Mouse (Mus musculus): ENCODE data around the gene Tm6sf1. TPM values are rescaled to one million over a fixed set of nuclear protein-coding genes. Genes with fewer than 3 reads are reported as not detected.
A peak's percentile ranks its signal among the peaks of the same experiment; 100 is the strongest.

Tm6sf1 gene
- polyA plus RNA-seq, 1 experiment from 2014 or later: 14.3 TPM

DNA sequence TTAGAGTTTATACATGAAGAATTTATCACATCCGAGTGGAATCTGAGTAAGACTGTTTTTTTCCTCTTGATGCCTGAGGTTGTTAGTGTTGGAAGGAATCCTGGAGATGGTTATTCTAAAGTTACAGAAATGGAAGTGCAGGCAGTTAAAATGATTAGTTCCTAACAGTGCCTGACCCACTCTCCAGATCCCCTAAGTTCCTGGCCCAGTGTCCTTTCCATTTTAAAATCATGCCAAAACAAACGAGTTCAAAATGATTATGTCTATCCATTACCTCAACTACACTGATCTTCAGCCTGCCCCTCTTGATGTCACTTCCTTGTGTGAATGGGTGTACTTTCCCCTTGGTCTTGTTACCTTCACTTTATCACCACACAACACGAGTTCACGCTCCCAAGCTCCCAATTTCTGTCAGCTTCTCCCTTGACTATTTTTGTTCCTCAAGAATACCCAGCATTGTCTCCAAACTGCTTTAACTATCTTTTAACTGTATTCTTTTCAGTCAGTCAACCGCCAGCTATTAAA, 73.8 kb downstream of the Tm6sf1 start:
- Histone ChIP-seq H3K9ac (ENCODE audit: low read length) (peak overlapping the region; percentile 97), H3K4me2 (ENCODE audit: low read depth, low read length, severe bottlenecking) (peak overlapping the region; percentile 54), H3K27ac (ENCODE audit: low read depth, low read length) (no peak overlapping the region), H3K27me3 (ENCODE audit: control insufficient read depth, insufficient read depth, low read length) (no peaks in the 10 kb centered on the region), H3K36me3 (ENCODE audit: control insufficient read depth, insufficient read depth, low read length) (no peaks in the 10 kb centered on the region), H3K4me3 (ENCODE audit: low read depth, low read length) (peak overlapping the region; percentile 90), H3K4me1 (replicated peaks; ENCODE audit: control insufficient read depth, insufficient read depth, low read length) (peaks cover 8% of the 10 kb centered on the region; the same call in 1 of the 2 replicates), H3K9me3 (ENCODE audit: control insufficient read depth, low read length) (no peaks in the 10 kb centered on the region)
- ATAC-seq (replicated peaks; ENCODE audit: low FRiP score) (no peak), DNase-seq (ENCODE audit: low spot score) (no peak)
- 37% methylated on average over 5 of the region's 5 CpGs for WGBS

DNA sequence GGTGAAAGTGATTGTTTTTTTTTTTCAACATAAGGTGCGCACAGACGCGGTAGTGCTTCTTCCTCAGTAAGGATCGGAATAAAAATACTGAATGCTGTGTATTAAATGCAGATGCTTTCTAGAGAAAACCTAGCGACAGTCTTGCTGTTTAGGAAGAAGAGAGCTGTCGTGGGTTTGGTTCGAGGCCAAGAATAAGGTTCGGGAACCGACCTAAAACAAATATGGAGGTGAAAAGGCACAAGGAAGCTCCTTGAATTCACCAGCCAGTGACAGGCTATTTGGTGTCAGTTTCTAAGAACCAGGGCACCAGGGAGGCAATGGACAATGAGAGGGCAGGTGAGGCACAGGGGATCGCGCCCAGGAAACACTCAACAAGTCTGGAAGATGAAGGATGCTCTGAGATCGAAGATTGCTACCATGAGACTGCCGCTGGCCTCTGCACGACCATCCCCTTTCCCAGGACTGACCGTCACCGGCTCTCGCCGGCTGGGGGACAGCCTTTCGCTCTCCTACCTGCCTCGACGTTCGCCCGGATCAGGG, 74.3 kb downstream of the Tm6sf1 start:
- no peak for DNase-seq (ENCODE audit: low spot score)
- Histone ChIP-seq H3K9me3 (ENCODE audit: control insufficient read depth, low read length) (no peaks in the 10 kb centered on the region), H3K4me2 (ENCODE audit: low read depth, low read length, severe bottlenecking) (peak overlapping the region; percentile 54), H3K36me3 (ENCODE audit: control insufficient read depth, insufficient read depth, low read length) (no peaks in the 10 kb centered on the region), H3K27me3 (ENCODE audit: control insufficient read depth, insufficient read depth, low read length) (no peaks in the 10 kb centered on the region), H3K9ac (ENCODE audit: low read length) (peak overlapping the region; percentile 97), H3K4me1 (replicated peaks; ENCODE audit: control insufficient read depth, insufficient read depth, low read length) (peaks cover 8% of the 10 kb centered on the region; the same call in 1 of the 2 replicates), H3K4me3 (ENCODE audit: low read depth, low read length) (peak overlapping the region; percentile 90), H3K27ac (ENCODE audit: low read depth, low read length) (peak overlapping the region; percentile 90)
- ATAC-seq (replicated peaks; ENCODE audit: low FRiP score): no peak; the same call in 1 of the 2 replicates
- WGBS: 5% methylated on average over 23 of the region's 23 CpGs

- Histone ChIP-seq H3K36me3 (ENCODE audit: control insufficient read depth, insufficient read depth, low read length) (no peaks in the 10 kb centered on the region), H3K9me3 (ENCODE audit: control insufficient read depth, low read length) (no peaks in the 10 kb centered on the region), H3K4me3 (ENCODE audit: low read depth, low read length) (peak overlapping the region; percentile 90), H3K4me1 (replicated peaks; ENCODE audit: control insufficient read depth, insufficient read depth, low read length) (peaks cover 8% of the 10 kb centered on the region; the same call in 1 of the 2 replicates), H3K27ac (ENCODE audit: low read depth, low read length) (peak overlapping the region; percentile 90), H3K27me3 (ENCODE audit: control insufficient read depth, insufficient read depth, low read length) (no peaks in the 10 kb centered on the region), H3K9ac (ENCODE audit: low read length) (peak overlapping the region; percentile 97), H3K4me2 (ENCODE audit: low read depth, low read length, severe bottlenecking) (peak overlapping the region; percentile 54)
- peak; percentile 75 for ATAC-seq (replicated peaks; ENCODE audit: low FRiP score)
- under 1% methylated on average over 82 of the region's 103 CpGs for WGBS
- DNase-seq (ENCODE audit: low spot score): peak; percentile 87
These were observed 74.9 kb downstream of the Tm6sf1 start for GRCm38 (mm10) chr7:81933601-81934266.

Other genes with a start within 250 kb of the Tm6sf1 start
- 29.7 and 30.1 TPM in 2 replicates for gene Homer2, start 151.5 kb upstream of the Tm6sf1 start, polyA plus RNA-seq (2014; fragmentation: Nextera tagmentation; extraction: Ambion mirVana)
- gene Ramac, start 96.1 kb upstream of the Tm6sf1 start, polyA plus RNA-seq (2014; fragmentation: Nextera tagmentation; extraction: Ambion mirVana): 117 and 130 TPM in 2 replicates
- 31.9 and 41.2 TPM in 2 replicates for gene 3110040N11Rik, start 69.5 kb upstream of the Tm6sf1 start, polyA plus RNA-seq (2014; fragmentation: Nextera tagmentation; extraction: Ambion mirVana)
- gene Btbd1, start 29.6 kb upstream of the Tm6sf1 start, polyA plus RNA-seq (2014; fragmentation: Nextera tagmentation; extraction: Ambion mirVana): 97.6 and 102 TPM in 2 replicates
- gene Gm10160, start 3.2 kb upstream of the Tm6sf1 start, polyA plus RNA-seq (2014; fragmentation: Nextera tagmentation; extraction: Ambion mirVana): not detected in 2 replicates
- gene Hdgfl3, start 75.5 kb downstream of the Tm6sf1 start, polyA plus RNA-seq (2014; fragmentation: Nextera tagmentation; extraction: Ambion mirVana): 43.9 and 45.7 TPM in 2 replicates
- 0.64 and 0.76 TPM in 2 replicates for gene Bnc1, start 133.3 kb downstream of the Tm6sf1 start, polyA plus RNA-seq (2014; fragmentation: Nextera tagmentation; extraction: Ambion mirVana)